23 mouse cellular contexts compared by ENCODE assay signal in genomic region chr7:122432401-122432800, GRCm38 (mm10).
"Had no signal": no experiment of that assay in that cellular context is flagged by ENCODE, and none has a peak within 500 bp of the region (broad histone marks: within the 10 kb centered on the region; RNA-seq: fewer than 3 reads in every experiment).

No protein-coding gene starts in this region.

- H3K4me2 ChIP-seq: limb, embryonic 13.5 days; liver, embryonic 12.5 days; liver, embryonic 15.5 days; lung, embryonic 15.5 days; midbrain, embryonic 12.5 days; midbrain, embryonic 15.5 days; neural tube, embryonic 12.5 days; neural tube, embryonic 15.5 days; stomach, embryonic 15.5 days had no signal

- H3K9me3 ChIP-seq: limb, embryonic 10.5 days; limb, embryonic 13.5 days; liver, embryonic 12.5 days; liver, embryonic 15.5 days; lung, embryonic 15.5 days; midbrain, embryonic 12.5 days; midbrain, embryonic 15.5 days; neural tube, embryonic 12.5 days; neural tube, embryonic 15.5 days; stomach, embryonic 15.5 days had no signal

- H3K4me1 ChIP-seq: limb, embryonic 10.5 days; limb, embryonic 13.5 days; liver, embryonic 12.5 days; liver, embryonic 15.5 days; lung, embryonic 15.5 days; midbrain, embryonic 12.5 days; neural tube, embryonic 12.5 days; stomach, embryonic 15.5 days had no signal

- ATAC-seq: liver, embryonic 12.5 days; midbrain, embryonic 15.5 days had no signal

- DNase-seq: kidney, adult 9 months; kidney, postnatal 14 days; kidney, postnatal 4 days; layer of hippocampus, adult 9-11 months; layer of hippocampus, postnatal 36 days; liver; lung, adult 18-20 months; lung, postnatal 14 days; right cerebral cortex, adult 18-20 months; right cerebral cortex, postnatal 14 days; spleen, adult 18-20 months; thymus, postnatal 25 days had no signal

- H3K27me3 ChIP-seq: limb, embryonic 13.5 days; liver, embryonic 12.5 days; liver, embryonic 15.5 days; lung, embryonic 15.5 days; midbrain, embryonic 12.5 days; midbrain, embryonic 15.5 days; neural tube, embryonic 12.5 days; neural tube, embryonic 15.5 days; stomach, embryonic 15.5 days had no signal

- H3K9ac ChIP-seq: limb, embryonic 13.5 days; liver, embryonic 12.5 days; liver, embryonic 15.5 days; lung, embryonic 15.5 days; midbrain, embryonic 12.5 days; midbrain, embryonic 15.5 days; neural tube, embryonic 12.5 days; neural tube, embryonic 15.5 days; stomach, embryonic 15.5 days had no signal

- H3K27ac ChIP-seq: limb, embryonic 10.5 days; limb, embryonic 13.5 days; liver, embryonic 12.5 days; liver, embryonic 15.5 days; lung, embryonic 15.5 days; macrophage; midbrain, embryonic 12.5 days; midbrain, embryonic 15.5 days; neural tube, embryonic 12.5 days; neural tube, embryonic 15.5 days; stomach, embryonic 15.5 days had no signal

- H3K36me3 ChIP-seq: limb, embryonic 10.5 days; limb, embryonic 13.5 days; liver, embryonic 12.5 days; liver, embryonic 15.5 days; lung, embryonic 15.5 days; midbrain, embryonic 12.5 days; midbrain, embryonic 15.5 days; neural tube, embryonic 12.5 days; neural tube, embryonic 15.5 days; stomach, embryonic 15.5 days had no signal

- H3K4me3 ChIP-seq: limb, embryonic 10.5 days; limb, embryonic 13.5 days; liver, embryonic 12.5 days; liver, embryonic 15.5 days; lung, embryonic 15.5 days; midbrain, embryonic 12.5 days; midbrain, embryonic 15.5 days; neural tube, embryonic 12.5 days; neural tube, embryonic 15.5 days; stomach, embryonic 15.5 days had no signal
